Mouse (Mus musculus): ENCODE data around the gene Itgae.

- no peak for TF ChIP-seq CTCF (IDR thresholded peaks at IDR 0.05; ENCODE audit: low read depth, low read length)
- TF ChIP-seq POLR2A (IDR thresholded peaks at IDR 0.05; ENCODE audit: insufficient read depth, low read length): no peak
- TF ChIP-seq EP300 (IDR thresholded peaks at IDR 0.05; ENCODE audit: insufficient read depth, low read depth, low read length): no peak
Measured at GRCm38 (mm10) chr11:73061413-73061812, 29.0 kb upstream of the Itgae start.

Data from ES-Bruce4 (cell line).